Mouse (Mus musculus) right cerebral cortex, postnatal 25 days (tissue): ENCODE data around the gene Fam189a1.

Experiments used
- DNase-seq: peaks from one replicate; pipeline ENCODE4 v3.0.0; 2022

Gene Fam189a1

GRCm38 (mm10) chr7:65031195-65031594 is 125.2 kb downstream of the Fam189a1 start:
- DNase-seq, result no peak

- no peak for DNase-seq
Measured at GRCm38 (mm10) chr7:65029985-65030384, 126.4 kb downstream of the Fam189a1 start.

GRCm38 (mm10) chr7:65021298-65021697 is 135.1 kb downstream of the Fam189a1 start:
- DNase-seq, result no peak

- no peak for DNase-seq
Measured at GRCm38 (mm10) chr7:65018036-65018679, 138.2 kb downstream of the Fam189a1 start.

- no peak for DNase-seq
Measured at GRCm38 (mm10) chr7:65017348-65017747, 139.0 kb downstream of the Fam189a1 start.

GRCm38 (mm10) chr7:65011133-65011532 is 145.2 kb downstream of the Fam189a1 start:
- no peak for DNase-seq

GRCm38 (mm10) chr7:65010275-65010674 is 146.1 kb downstream of the Fam189a1 start:
- no peak for DNase-seq

GRCm38 (mm10) chr7:65005731-65006130 is 150.6 kb downstream of the Fam189a1 start:
- DNase-seq, result no peak

- no peak for DNase-seq
Measured at GRCm38 (mm10) chr7:64999718-65000214, 156.6 kb downstream of the Fam189a1 start.

GRCm38 (mm10) chr7:64997743-64998142 is 158.6 kb downstream of the Fam189a1 start:
- no peak for DNase-seq

- no peak for DNase-seq
Measured at GRCm38 (mm10) chr7:64995946-64996444, 160.4 kb downstream of the Fam189a1 start.

- no peak for DNase-seq
Measured at GRCm38 (mm10) chr7:64989406-64989805, 167.0 kb downstream of the Fam189a1 start.

- DNase-seq, result no peak
Measured at GRCm38 (mm10) chr7:64988015-64988414, 168.4 kb downstream of the Fam189a1 start.

GRCm38 (mm10) chr7:64984468-64985120 is 171.8 kb downstream of the Fam189a1 start:
- DNase-seq, result peak; percentile 69

- DNase-seq, result no peak
Measured at GRCm38 (mm10) chr7:64981511-64982235, 174.7 kb downstream of the Fam189a1 start.

GRCm38 (mm10) chr7:64973590-64974262 is 182.6 kb downstream of the Fam189a1 start:
- DNase-seq, result no peak

- DNase-seq, result no peak
Measured at GRCm38 (mm10) chr7:64962128-64962527, 194.2 kb downstream of the Fam189a1 start.

GRCm38 (mm10) chr7:64959087-64959486 is 197.3 kb downstream of the Fam189a1 start:
- DNase-seq, result no peak

- DNase-seq, result no peak
Measured at GRCm38 (mm10) chr7:64952181-64952580, 204.2 kb downstream of the Fam189a1 start.

GRCm38 (mm10) chr7:64950771-64951099 is 205.6 kb downstream of the Fam189a1 start:
- no peak for DNase-seq

- peak; percentile 49 for DNase-seq
Measured at GRCm38 (mm10) chr7:64949910-64950770, 206.2 kb downstream of the Fam189a1 start.

GRCm38 (mm10) chr7:64949465-64949864 is 206.9 kb downstream of the Fam189a1 start:
- DNase-seq, result no peak
